Mouse (Mus musculus): Measurements from ENCODE around the gene Hoxb5.
A peak's percentile ranks its signal among the peaks of the same experiment; 100 is the strongest.

Gene Hoxb5

GRCm38 (mm10) chr11:96288455-96289221 is 14.5 kb upstream of the Hoxb5 start:
- no peak for DNase-seq

- no peak for DNase-seq
Observed at GRCm38 (mm10) chr11:96289293-96289692, 13.8 kb upstream of the Hoxb5 start.

GRCm38 (mm10) chr11:96289837-96290236 is 13.3 kb upstream of the Hoxb5 start:
- DNase-seq = no peak

- no peak for DNase-seq
Observed at GRCm38 (mm10) chr11:96290705-96291355, 12.3 kb upstream of the Hoxb5 start.

- no peak for DNase-seq
Observed at GRCm38 (mm10) chr11:96291681-96292564, 11.2 kb upstream of the Hoxb5 start, which contains the start of gene Hoxb6. Hoxb6 (plus strand) TSS chr11:96292476.

- no peak for DNase-seq
Observed at GRCm38 (mm10) chr11:96292565-96293301, 10.4 kb upstream of the Hoxb5 start.

GRCm38 (mm10) chr11:96293302-96293921 is 9.7 kb upstream of the Hoxb5 start:
- DNase-seq = no peak

- DNase-seq = peak; percentile 14
Observed at GRCm38 (mm10) chr11:96294245-96295091, 8.7 kb upstream of the Hoxb5 start.

- no peak for DNase-seq
Observed at GRCm38 (mm10) chr11:96295092-96295835, 7.9 kb upstream of the Hoxb5 start.

GRCm38 (mm10) chr11:96296997-96297396 is 6.1 kb upstream of the Hoxb5 start:
- DNase-seq = no peak

GRCm38 (mm10) chr11:96297428-96297827 is 5.7 kb upstream of the Hoxb5 start:
- DNase-seq = no peak

- no peak for DNase-seq
Observed at GRCm38 (mm10) chr11:96297968-96298635, 5.0 kb upstream of the Hoxb5 start.

GRCm38 (mm10) chr11:96298895-96299667 is 4.1 kb upstream of the Hoxb5 start:
- DNase-seq = no peak

GRCm38 (mm10) chr11:96299781-96300180 is 3.4 kb upstream of the Hoxb5 start:
- DNase-seq = no peak

- DNase-seq = no peak
Observed at GRCm38 (mm10) chr11:96300354-96301063, 2.6 kb upstream of the Hoxb5 start.

GRCm38 (mm10) chr11:96301064-96301431 is 2.1 kb upstream of the Hoxb5 start:
- DNase-seq = no peak

- peak; percentile 18 for DNase-seq
Observed at GRCm38 (mm10) chr11:96301837-96302236, 1.3 kb upstream of the Hoxb5 start.

GRCm38 (mm10) chr11:96302381-96303150 is 570 bp upstream of the Hoxb5 start:
- DNase-seq = no peak
